Mouse (Mus musculus): ENCODE measurements at regions not wholly inside any gene's neighbourhood (a gene's known extent, or its start where the extent isn't known, plus 50 kb on each side); places are given as distances from the start of the nearest gene placed in this dataset.

DNA sequence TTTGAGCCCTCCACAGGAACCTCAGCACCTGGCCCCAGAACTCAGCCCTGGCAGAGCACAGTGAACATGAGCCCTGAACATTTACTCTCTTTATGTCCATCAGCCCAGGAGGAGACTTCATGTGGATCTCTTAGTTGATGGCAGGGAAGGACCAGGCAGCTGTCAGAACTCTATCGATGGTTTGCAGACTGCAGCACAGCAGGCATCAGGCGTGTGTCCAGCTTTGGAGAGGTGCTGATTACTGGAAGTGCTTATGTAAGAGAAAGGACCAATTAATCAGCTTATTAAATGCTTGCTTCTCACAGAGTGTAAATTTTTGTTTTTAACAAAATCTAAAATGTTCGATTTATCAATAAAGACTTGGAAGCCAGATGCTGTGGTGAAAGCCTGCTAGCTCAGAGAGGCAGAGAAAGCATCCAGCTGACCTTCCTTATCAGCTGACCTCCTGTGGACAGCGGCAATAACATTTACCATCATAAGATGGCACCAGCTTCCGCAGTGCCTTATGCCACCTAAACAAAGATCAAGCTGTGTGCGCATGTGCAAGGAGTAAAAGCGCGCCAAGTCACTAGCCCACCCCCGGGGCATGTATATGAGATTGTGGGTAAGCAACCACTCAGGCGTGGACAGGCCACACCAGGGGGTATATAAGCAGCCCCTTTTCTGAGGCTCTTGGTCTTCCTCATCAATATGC, 105.8 kb downstream of the Klhl6 start:
- no peaks in the 10 kb centered on the region for H3K36me3 ChIP-seq (ENCODE audit: control insufficient read depth, insufficient read depth, low read length)
- ATAC-seq (ENCODE audit: low FRiP score, low TSS enrichment), result 0 out of 2 replicates have a peak, but pooled peaks have one; percentile 31
- no peaks in the 10 kb centered on the region for H3K27me3 ChIP-seq (ENCODE audit: control insufficient read depth, insufficient read depth, low read length)
- no peak overlapping the region for H3K27ac ChIP-seq (replicated peaks; ENCODE audit: low read depth, low read length)
- no peaks in the 10 kb centered on the region for H3K4me1 ChIP-seq (ENCODE audit: control insufficient read depth, insufficient read depth, low read length)
- 0 out of 2 replicates have a peak overlapping the region, but pooled peaks have one; percentile 6 for H3K4me2 ChIP-seq (ENCODE audit: low read length)
- no peak overlapping the region for H3K9ac ChIP-seq (replicated peaks; ENCODE audit: low read length)
- H3K4me3 ChIP-seq (replicated peaks; ENCODE audit: low read depth, low read length), result no peak overlapping the region
- H3K9me3 ChIP-seq (ENCODE audit: control insufficient read depth, low read length), result no peaks in the 10 kb centered on the region
- peak; percentile 23 for DNase-seq
- WGBS, result 47% methylated on average over 10 of the region's 10 CpGs

GRCm38 (mm10) chr16:19882961-19883360, 99.9 kb downstream of the Klhl6 start:
- Histone ChIP-seq H3K4me1 (ENCODE audit: control insufficient read depth, insufficient read depth, low read length) (no peaks in the 10 kb centered on the region), H3K27me3 (ENCODE audit: control insufficient read depth, insufficient read depth, low read length) (no peaks in the 10 kb centered on the region), H3K9me3 (ENCODE audit: control insufficient read depth, low read length) (no peaks in the 10 kb centered on the region), H3K9ac (replicated peaks; ENCODE audit: low read length) (no peak overlapping the region), H3K36me3 (ENCODE audit: control insufficient read depth, insufficient read depth, low read length) (no peaks in the 10 kb centered on the region), H3K4me2 (ENCODE audit: low read length) (no peak overlapping the region), H3K4me3 (replicated peaks; ENCODE audit: low read depth, low read length) (no peak overlapping the region), H3K27ac (replicated peaks; ENCODE audit: low read depth, low read length) (no peak overlapping the region)
- DNase-seq (no peak), ATAC-seq (ENCODE audit: low FRiP score, low TSS enrichment) (no peak)
- WGBS, result 92% methylated on average over 3 of the region's 3 CpGs

DNA sequence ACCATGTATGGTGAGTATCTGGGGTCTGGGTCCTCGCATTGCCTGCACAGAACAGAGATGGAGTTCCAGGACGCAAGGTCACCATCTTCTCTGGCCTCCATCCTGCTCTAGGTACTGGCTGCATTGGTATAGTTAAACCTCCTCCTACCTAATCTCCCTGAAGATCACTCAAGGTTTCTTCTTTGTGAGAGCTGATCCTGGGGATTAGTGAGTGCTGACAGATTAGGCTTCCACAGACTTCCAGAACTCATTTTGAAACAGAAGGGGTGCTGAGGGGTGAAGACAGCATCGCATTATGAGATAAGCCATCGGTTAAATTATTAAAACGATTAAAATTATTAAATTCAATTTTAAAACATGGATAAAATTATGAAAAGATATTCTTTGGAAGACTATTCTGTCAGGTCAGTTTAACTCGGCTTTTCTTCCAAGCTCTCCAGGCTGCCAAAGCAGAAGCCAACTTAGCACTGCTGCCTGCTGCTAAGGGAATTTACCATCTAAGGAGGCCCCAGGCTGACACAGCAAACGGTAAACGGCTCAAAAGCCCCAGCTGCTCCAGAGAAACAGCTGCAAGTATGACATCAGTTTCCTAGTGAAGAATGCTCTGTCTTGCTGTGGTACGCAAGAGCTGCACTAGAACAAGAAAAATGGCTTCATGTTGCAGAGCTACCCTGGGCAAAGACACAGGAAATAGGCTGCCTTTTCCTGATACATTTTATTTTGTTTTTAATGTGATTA, 98.9 kb downstream of the Klhl6 start:
- no peaks in the 10 kb centered on the region for H3K4me1 ChIP-seq (ENCODE audit: control insufficient read depth, insufficient read depth, low read length)
- no peak overlapping the region for H3K4me3 ChIP-seq (replicated peaks; ENCODE audit: low read depth, low read length)
- ATAC-seq (ENCODE audit: low FRiP score, low TSS enrichment) (no peak), DNase-seq (peak; percentile 58)
- no peaks in the 10 kb centered on the region for H3K36me3 ChIP-seq (ENCODE audit: control insufficient read depth, insufficient read depth, low read length)
- H3K9me3 ChIP-seq (ENCODE audit: control insufficient read depth, low read length), result no peaks in the 10 kb centered on the region
- H3K27me3 ChIP-seq (ENCODE audit: control insufficient read depth, insufficient read depth, low read length), result no peaks in the 10 kb centered on the region
- no peak overlapping the region for H3K27ac ChIP-seq (replicated peaks; ENCODE audit: low read depth, low read length)
- no peak overlapping the region for H3K9ac ChIP-seq (replicated peaks; ENCODE audit: low read length)
- WGBS, result 53% methylated on average over 9 of the region's 9 CpGs
- H3K4me2 ChIP-seq (ENCODE audit: low read length), result no peak overlapping the region

- Histone ChIP-seq H3K9me3 (ENCODE audit: control insufficient read depth, low read length) (no peaks in the 10 kb centered on the region), H3K4me1 (ENCODE audit: control insufficient read depth, insufficient read depth, low read length) (no peaks in the 10 kb centered on the region), H3K4me2 (ENCODE audit: low read length) (no peak overlapping the region), H3K36me3 (ENCODE audit: control insufficient read depth, insufficient read depth, low read length) (no peaks in the 10 kb centered on the region), H3K27ac (replicated peaks; ENCODE audit: low read depth, low read length) (no peak overlapping the region), H3K9ac (replicated peaks; ENCODE audit: low read length) (no peak overlapping the region), H3K27me3 (ENCODE audit: control insufficient read depth, insufficient read depth, low read length) (no peaks in the 10 kb centered on the region), H3K4me3 (replicated peaks; ENCODE audit: low read depth, low read length) (no peak overlapping the region)
- no peak for ATAC-seq (ENCODE audit: low FRiP score, low TSS enrichment)
- WGBS, result 74% methylated on average over 6 of the region's 6 CpGs
- DNase-seq, result no peak
Measured at GRCm38 (mm10) chr16:19884535-19884934, 98.3 kb downstream of the Klhl6 start.

DNA sequence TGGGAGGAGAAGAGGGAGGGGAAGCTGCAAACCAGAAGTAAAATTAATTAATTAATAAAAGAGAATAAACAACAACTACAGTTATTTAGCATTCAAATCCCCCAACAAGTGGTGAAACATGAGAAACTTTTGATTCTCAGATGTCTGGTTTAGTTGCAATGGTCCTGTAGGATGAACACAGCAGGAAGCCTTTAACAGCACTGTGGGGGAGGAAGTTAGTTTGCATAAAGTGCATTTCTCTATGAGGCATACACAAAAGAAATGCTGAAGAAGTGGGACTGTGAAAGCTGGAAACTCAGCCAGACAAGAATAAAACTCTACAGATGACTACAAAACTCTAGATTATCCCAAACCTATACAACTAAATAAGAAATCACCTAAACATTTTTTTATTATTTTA, 96.2 kb downstream of the Klhl6 start:
- Histone ChIP-seq H3K9ac (replicated peaks; ENCODE audit: low read length) (no peak overlapping the region), H3K9me3 (ENCODE audit: control insufficient read depth, low read length) (no peaks in the 10 kb centered on the region), H3K4me2 (ENCODE audit: low read length) (no peak overlapping the region), H3K36me3 (ENCODE audit: control insufficient read depth, insufficient read depth, low read length) (no peaks in the 10 kb centered on the region), H3K27ac (replicated peaks; ENCODE audit: low read depth, low read length) (no peak overlapping the region), H3K4me1 (ENCODE audit: control insufficient read depth, insufficient read depth, low read length) (no peaks in the 10 kb centered on the region), H3K27me3 (ENCODE audit: control insufficient read depth, insufficient read depth, low read length) (no peaks in the 10 kb centered on the region), H3K4me3 (replicated peaks; ENCODE audit: low read depth, low read length) (no peak overlapping the region)
- DNase-seq, result no peak
- ATAC-seq (ENCODE audit: low FRiP score, low TSS enrichment), result no peak

- Histone ChIP-seq H3K9ac (replicated peaks; ENCODE audit: low read length) (no peak overlapping the region), H3K27ac (replicated peaks; ENCODE audit: low read depth, low read length) (no peak overlapping the region), H3K9me3 (ENCODE audit: control insufficient read depth, low read length) (no peaks in the 10 kb centered on the region), H3K4me1 (ENCODE audit: control insufficient read depth, insufficient read depth, low read length) (no peaks in the 10 kb centered on the region), H3K27me3 (ENCODE audit: control insufficient read depth, insufficient read depth, low read length) (no peaks in the 10 kb centered on the region), H3K36me3 (ENCODE audit: control insufficient read depth, insufficient read depth, low read length) (no peaks in the 10 kb centered on the region), H3K4me2 (ENCODE audit: low read length) (no peak overlapping the region), H3K4me3 (replicated peaks; ENCODE audit: low read depth, low read length) (no peak overlapping the region)
- DNase-seq (no peak), ATAC-seq (ENCODE audit: low FRiP score, low TSS enrichment) (no peak)
- WGBS, result 85% methylated on average over 3 of the region's 3 CpGs
Measured at GRCm38 (mm10) chr16:19889576-19889975, 93.3 kb downstream of the Klhl6 start.

DNA sequence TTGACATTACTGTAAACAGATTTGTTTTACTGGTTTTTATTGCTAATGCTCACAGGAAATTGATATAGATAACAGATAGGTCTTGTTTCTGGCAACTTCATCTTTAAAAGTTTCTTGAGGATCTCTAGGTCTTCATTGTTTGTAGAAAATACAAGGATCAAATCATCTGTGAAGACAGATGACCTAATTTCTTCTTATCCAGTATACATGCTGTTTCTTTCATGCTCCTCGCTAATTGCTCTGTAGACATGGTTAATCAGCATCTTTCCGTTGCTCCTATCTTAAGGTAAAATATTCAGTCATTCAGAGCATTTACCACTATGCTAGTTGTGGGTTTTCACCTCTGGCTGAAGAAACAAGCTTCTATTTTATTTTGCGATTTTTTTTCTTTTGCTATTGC, 91.4 kb downstream of the Klhl6 start:
- Histone ChIP-seq H3K4me1 (ENCODE audit: control insufficient read depth, insufficient read depth, low read length) (no peaks in the 10 kb centered on the region), H3K27ac (replicated peaks; ENCODE audit: low read depth, low read length) (no peak overlapping the region), H3K36me3 (ENCODE audit: control insufficient read depth, insufficient read depth, low read length) (no peaks in the 10 kb centered on the region), H3K4me3 (replicated peaks; ENCODE audit: low read depth, low read length) (no peak overlapping the region), H3K4me2 (ENCODE audit: low read length) (no peak overlapping the region), H3K27me3 (ENCODE audit: control insufficient read depth, insufficient read depth, low read length) (no peaks in the 10 kb centered on the region), H3K9me3 (ENCODE audit: control insufficient read depth, low read length) (no peaks in the 10 kb centered on the region), H3K9ac (replicated peaks; ENCODE audit: low read length) (no peak overlapping the region)
- ATAC-seq (ENCODE audit: low FRiP score, low TSS enrichment) (no peak), DNase-seq (no peak)
- WGBS, result 92% methylated on average over 3 of the region's 3 CpGs

DNA sequence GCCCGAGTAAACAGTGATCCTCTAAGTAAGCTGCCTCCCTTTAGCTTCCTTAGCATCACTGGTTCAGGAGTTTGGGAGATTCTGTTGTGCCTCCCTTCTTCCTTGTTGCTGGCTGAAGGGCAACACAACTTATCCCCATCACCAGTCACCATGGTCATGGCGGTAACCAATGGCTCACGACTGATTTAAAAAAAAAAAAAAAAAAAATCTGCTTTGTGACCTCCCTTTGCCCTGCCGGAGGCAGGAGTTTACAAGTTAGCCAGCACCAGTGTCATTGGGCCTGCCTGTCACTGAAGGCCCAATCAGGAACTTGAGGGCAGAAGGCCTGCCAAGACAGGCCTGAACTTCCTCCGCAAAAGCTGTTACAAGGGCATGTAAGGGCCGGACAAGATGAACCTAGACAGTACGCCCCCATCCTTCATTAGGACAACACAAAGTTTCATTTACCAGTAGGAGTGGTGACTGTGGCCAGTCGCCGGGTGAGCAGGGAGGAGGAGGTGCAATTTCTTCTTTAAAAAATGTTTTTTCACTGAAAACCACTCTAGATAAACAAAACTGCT, 88.3 kb downstream of the Klhl6 start:
- H3K9ac ChIP-seq (replicated peaks; ENCODE audit: low read length), result no peak overlapping the region
- no peak overlapping the region for H3K4me3 ChIP-seq (replicated peaks; ENCODE audit: low read depth, low read length)
- DNase-seq (no peak), ATAC-seq (ENCODE audit: low FRiP score, low TSS enrichment) (no peak)
- no peaks in the 10 kb centered on the region for H3K9me3 ChIP-seq (ENCODE audit: control insufficient read depth, low read length)
- no peak overlapping the region for H3K4me2 ChIP-seq (ENCODE audit: low read length)
- 92% methylated on average over 9 of the region's 9 CpGs for WGBS
- no peaks in the 10 kb centered on the region for H3K36me3 ChIP-seq (ENCODE audit: control insufficient read depth, insufficient read depth, low read length)
- no peak overlapping the region for H3K27ac ChIP-seq (replicated peaks; ENCODE audit: low read depth, low read length)
- no peaks in the 10 kb centered on the region for H3K4me1 ChIP-seq (ENCODE audit: control insufficient read depth, insufficient read depth, low read length)
- no peaks in the 10 kb centered on the region for H3K27me3 ChIP-seq (ENCODE audit: control insufficient read depth, insufficient read depth, low read length)

Measured in midbrain, embryonic 14.5 days (tissue).